Mouse (Mus musculus) layer of hippocampus, postnatal 36 days (tissue): ENCODE results near the gene Plaur. TPM values are rescaled to one million over a fixed set of nuclear protein-coding genes. Genes with fewer than 3 reads are reported as not detected.

Experiments
- DNase-seq, 2 experiments: peaks; one replicate each; pipeline ENCODE4 v3.0.0; 2022
- total RNA-seq, 2 experiments: library from RNA; stranded (reverse); gene quantifications; 2 replicates each; pipeline ENCODE4 v1.2.3; 2021

Plaur gene
- total RNA-seq, 2 experiments from 2014 or later = 0.68 TPM; not detected in 1

GRCm38 (mm10) chr7:24446697-24447340, 15.5 kb upstream of the Plaur start:
- no peak for DNase-seq

DNA sequence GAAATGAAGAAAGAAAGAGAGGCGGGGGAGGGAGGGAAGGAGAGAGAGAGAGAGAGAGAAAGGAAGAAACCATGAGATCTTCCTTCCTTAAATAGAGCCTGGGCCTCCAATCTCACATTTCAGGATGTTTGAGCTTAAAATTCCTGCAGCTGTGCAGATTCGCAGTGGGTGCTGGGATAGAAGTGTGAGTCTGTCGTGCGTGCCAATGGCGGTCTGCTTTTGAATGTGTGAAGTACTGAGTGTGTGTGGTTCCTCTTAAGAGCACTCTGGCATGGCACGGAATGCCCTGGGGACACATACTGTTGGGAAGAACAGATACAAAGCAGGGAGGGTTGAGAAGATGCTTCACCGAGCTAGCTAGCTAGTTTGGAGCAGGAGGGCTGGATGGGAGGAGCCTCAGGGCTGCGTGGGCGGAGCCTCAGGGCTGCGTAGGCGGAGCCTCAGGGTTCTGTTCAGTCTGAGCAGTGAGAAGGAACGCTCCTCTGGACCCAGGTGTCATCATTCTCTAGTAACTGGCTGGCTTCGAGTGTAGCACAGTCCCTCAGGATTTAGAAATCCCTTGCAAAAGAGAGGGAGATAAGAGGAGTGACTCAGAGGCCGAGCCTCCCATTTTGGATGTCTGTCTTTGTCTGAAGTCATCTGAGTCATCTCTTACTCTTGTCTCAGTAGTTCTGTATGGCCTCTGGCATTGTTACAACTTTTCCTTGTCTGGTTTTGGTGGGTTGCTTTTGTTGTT, 13.3 kb upstream of the Plaur start:
- DNase-seq = no peak

DNA sequence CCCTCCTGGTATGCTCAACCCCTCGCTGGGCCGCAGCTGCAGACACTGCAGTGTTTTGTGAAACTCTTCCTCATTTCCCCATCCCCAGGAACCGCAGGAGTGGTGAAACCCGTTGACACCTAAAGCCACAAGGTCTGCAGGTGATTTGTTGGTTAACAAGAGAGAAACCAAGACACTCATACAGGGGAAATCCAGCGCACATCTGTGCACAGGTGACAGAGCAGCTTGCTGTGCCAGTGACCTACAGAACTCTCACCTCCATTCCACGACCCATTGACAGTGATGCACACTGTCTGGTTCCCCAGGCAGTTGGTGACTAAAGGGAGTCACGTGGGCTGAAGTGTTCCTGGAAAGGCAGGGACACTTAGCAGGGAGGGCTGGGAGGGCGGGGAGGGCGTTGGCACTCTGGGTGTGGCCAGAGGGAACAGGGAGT, 11.7 kb upstream of the Plaur start:
- no peak for DNase-seq

- no peak for DNase-seq
These were observed 10.4 kb upstream of the Plaur start, which contains the start of gene Irgc1 for GRCm38 (mm10) chr7:24451855-24452311. TSS of gene Irgc1 (minus strand) at chr7:24452297.

DNA sequence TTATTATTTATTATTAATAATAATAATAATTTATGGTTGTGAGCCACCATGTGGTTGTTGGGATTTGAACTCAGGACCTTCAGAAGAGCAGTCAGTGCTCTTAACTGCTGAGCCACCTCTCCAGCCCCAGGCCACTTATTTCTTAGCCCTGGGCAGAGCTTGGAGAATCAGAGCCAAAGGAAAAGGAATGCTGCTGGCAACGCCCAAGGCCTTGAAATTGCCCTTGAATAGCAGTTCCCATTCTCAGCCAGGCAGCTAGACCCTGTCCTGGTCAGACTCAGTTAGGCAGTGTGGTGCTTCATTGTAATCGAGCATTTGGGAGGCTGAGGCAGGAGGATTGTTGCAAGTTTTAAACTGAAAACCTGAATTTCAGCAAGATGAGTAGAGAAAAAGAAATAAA, 8.1 kb upstream of the Plaur start:
- no peak for DNase-seq

DNA sequence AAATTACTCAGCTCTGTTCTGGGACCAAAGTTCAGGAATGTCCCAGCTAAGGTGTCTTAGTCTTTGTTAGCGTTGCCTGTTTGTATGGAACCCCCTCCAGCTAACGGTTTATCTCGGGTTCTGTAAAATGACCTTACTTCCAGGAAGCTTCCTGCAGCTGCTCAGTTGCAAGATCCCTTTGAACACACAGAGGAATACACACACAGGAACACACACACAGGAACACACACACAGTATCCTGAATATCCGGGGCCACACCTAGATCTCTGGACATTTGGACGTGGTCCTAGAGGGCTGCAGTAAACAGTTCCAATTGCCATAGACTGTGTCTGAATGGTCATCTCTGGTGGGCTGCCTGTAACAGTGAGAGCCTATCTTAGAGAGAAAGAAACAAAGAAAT, 6.6 kb upstream of the Plaur start:
- DNase-seq = no peak

- no peak for DNase-seq
These were observed 4.4 kb upstream of the Plaur start for GRCm38 (mm10) chr7:24457726-24458370.

DNA sequence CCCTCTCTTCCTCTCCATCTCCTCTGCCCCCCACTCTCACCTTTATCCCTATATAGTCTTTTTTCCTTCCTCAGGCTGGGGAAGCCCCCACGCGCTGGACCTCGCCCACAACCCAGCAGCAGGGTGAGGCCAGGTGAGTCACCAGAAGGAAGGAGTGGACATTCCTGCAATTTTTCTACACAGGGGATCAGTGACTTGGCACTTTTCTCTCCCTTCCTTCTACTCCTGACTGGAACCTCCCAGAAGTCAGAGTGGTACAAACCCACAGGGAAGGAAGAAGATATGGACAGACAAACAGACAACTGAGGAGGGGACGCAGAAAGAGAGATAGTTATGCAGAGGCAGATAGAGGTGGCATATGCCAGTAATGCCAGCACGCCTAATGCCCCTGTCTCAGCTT, 2.8 kb upstream of the Plaur start:
- no peak for DNase-seq

- no peak for DNase-seq
These were observed 2.4 kb upstream of the Plaur start for GRCm38 (mm10) chr7:24459843-24460242.

DNA sequence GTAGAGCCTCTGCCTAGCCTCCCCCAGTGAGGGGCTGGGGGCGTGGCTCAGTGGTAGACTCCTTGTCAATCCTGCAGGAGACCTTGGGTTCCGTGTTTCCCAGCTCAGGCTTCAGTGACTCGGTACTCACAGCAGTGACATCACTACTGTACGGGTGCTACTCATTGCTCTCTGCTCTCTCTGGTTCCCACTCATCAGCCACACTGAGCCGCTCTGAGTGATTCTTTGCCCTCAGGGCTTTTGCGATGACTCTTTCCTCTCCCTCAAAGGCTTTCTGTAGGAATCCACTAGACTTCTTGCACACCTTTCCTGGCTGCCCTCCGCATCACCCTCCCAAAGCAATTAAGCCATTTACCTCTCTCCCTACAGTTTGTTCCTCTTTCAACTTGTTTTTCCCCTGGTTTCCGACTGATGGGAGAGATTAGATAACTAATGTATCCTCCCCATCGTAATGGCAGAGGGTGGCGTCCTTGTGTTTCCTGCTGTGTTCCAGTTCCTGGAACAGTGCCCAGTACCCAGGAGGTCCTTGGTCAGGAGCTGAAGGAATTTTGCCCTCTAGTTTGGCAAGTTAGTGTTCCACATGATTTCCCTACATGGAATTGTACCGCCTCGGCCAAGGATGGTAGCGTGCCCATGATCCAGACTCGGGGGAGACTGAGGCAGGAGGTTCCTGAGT, 770 bp upstream of the Plaur start:
- DNase-seq = no peak

GRCm38 (mm10) chr7:24466835-24467234, 4.6 kb downstream of the Plaur start:
- no peak for DNase-seq

- no peak for DNase-seq
These were observed 5.6 kb downstream of the Plaur start for GRCm38 (mm10) chr7:24467886-24468285.

DNA sequence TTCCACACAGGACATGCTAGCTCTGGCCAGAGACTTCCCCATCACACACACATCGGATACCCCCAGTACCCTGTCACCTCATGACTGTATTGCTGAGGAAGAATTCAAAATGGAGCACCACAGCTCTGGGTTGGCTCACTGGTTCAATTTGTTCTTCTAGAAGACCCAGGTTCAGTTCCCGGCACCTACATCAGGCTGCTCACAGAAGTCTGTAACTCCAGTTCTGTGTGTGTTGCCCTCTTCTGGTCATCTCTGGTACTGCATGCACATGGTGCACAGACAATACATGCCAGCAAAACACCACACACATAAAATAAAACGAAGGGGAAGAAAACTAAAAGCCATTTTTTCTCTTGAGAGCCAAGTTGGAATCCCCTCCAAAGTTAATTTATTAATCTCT, 6.8 kb downstream of the Plaur start:
- no peak for DNase-seq

DNA sequence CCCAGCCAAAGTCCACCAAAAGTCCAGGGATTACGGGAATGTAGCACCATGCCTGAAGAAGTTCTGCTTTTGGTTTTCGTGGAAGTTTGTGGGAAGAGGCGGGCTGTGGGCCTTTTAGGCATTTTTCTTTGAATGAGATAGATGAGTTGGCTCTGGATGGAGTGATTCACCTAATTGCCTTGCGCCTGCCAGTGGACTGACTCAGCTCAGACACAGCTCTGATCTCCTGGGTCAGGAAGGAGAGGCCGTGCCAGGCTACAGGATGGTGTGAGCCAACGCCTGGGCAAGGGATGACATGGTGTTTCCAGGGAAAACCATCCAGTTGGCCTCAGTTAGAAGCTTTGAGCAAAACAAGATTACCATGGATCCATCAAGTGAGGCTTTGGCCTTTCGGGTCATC, 8.1 kb downstream of the Plaur start:
- DNase-seq = no peak

DNA sequence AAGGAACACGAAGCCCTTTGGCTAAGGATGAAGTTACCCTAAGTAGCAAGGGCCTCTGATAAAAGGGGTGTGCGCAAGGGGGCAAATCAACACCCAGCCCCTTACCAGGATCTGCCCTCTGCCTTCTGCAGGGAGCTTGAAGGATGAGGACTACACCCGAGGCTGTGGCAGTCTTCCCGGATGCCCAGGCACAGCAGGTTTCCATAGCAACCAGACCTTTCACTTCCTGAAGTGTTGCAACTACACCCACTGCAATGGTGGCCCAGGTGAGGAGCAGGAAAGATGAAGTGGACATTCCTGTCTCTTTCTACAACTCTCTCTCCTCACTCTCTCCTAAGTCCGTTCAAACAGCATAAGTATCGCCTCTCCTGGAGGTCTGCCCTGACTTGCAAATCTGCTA, 10.2 kb downstream of the Plaur start:
- DNase-seq = no peak

DNA sequence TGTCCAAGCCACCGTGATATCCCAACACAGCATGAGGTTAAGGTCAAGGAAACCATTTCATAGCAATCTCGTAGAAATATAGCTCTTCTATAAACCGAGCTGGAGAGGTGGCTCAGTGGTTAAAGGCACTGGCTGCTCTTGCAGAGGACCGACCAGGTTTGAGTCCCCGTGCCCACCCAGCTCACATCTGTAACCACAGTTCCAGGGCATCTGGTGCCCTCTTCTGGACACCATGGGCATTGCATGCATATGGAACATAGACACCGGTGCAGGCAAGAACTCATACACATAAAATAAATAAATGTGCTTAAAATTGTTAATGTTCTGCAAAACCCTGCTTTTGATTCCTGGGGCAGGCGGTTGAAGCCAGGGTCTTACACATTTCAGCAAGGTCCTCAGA, 10.7 kb downstream of the Plaur start:
- DNase-seq = no peak

GRCm38 (mm10) chr7:24473913-24474529, 11.7 kb downstream of the Plaur start:
- DNase-seq = peak; percentile 68 to 73

- peak; percentile 62 to 71 for DNase-seq
These were observed 12.7 kb downstream of the Plaur start for GRCm38 (mm10) chr7:24474811-24475506.

DNA sequence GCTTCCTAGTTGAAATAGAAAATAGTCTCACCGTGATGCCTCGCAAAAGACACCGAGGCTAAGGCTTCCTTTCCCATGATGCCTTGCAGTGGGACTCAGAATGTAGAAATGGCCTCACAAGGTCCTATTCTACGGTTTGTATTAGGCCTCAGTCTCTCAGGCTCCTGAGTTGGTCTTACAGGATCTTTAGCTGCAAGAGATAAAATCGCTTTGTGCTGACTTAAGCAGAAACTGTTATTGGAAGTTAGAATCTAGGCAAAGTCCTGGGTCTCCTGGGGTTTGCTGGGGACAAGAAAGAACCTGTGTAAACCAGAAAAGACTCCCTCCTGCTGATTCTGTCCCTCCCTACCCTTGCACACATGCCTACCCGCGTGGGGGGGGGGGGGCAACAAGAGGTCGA, 14.1 kb downstream of the Plaur start:
- no peak for DNase-seq

DNA sequence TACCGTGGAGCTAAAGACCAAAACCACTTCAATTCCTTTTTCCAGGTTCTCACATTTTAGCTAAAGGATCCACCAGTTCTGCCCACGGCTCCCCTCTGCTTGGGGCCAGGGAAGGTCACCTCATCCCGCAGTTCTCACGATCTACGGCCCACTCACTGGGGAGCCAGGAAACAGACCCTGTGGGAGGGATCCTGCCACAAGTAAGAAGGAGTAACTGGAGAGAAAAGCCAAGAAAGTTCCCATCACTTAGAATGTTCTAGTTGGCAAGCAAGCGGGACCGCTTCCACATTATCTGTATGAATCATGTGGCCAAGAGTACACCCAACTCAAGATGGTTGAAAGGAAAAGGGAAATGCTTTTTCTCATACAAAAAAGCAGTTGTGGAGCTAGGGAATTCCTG, 14.6 kb downstream of the Plaur start:
- no peak for DNase-seq

DNA sequence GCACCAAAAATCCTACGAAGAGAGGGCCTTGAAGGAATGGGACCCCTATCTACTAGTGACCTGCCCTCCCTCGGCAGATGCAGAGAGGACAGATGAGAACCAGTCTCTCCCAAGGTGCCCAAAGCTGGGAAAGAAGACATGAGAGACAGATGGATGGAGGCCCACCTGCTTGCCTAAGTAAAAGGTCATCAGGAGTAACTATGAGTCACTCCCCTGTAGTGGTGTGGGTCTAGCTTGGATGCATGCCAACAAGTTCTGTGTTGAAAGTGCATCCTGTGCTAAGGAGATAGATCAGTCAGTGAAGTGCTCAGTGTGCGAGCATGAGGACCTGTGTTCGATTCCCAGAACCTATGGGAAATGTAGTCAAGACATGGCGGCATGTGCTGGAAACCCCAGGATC, 16.6 kb downstream of the Plaur start:
- no peak for DNase-seq

- no peak for DNase-seq
These were observed 17.4 kb downstream of the Plaur start for GRCm38 (mm10) chr7:24479685-24480084.
